Mouse (Mus musculus): ENCODE results near the gene Gnptg.
"Not testable (repeated sequence)": the region's sequence is repeated elsewhere in the genome, so short reads cannot be mapped to it uniquely, and the experiment has no call there.

GRCm38 (mm10) chr17:25231621-25232020, 8.3 kb downstream of the Gnptg start:
- TF ChIP-seq CTCF (IDR thresholded peaks at IDR 0.05; ENCODE audit: borderline replicate concordance, extremely low read depth, insufficient read depth, insufficient read length); POLR2A (IDR thresholded peaks at IDR 0.05; ENCODE audit: borderline replicate concordance, extremely low read depth, insufficient read depth, insufficient read length, poor library complexity, severe bottlenecking): not testable (repeated sequence)
